Mouse (Mus musculus) layer of hippocampus, adult 8-10 months (tissue): ENCODE measurements around the gene Vipr2. TPM values are rescaled to one million over a fixed set of nuclear protein-coding genes. Genes with fewer than 3 reads are reported as not detected.

Source experiments
- DNase-seq, 2 experiments: peaks; one replicate each; pipeline ENCODE4 v3.0.0; 2022; ENCODE audit warnings: low spot score in 2 of 2
- microRNA-seq, 2 experiments: library from miRNA; unstranded; fragments of <30 nt; microRNA quantifications; one replicate each; pipeline ENCODE4 v1.2.0; 2022
- total RNA-seq, 4 experiments: library from RNA; stranded (reverse); gene quantifications; 2 replicates each; pipeline ENCODE4 v1.2.4; 2022

Gene Vipr2
- total RNA-seq, 4 experiments from 2014 or later, result 0.33 to 1.9 (median 1.0) TPM

DNA sequence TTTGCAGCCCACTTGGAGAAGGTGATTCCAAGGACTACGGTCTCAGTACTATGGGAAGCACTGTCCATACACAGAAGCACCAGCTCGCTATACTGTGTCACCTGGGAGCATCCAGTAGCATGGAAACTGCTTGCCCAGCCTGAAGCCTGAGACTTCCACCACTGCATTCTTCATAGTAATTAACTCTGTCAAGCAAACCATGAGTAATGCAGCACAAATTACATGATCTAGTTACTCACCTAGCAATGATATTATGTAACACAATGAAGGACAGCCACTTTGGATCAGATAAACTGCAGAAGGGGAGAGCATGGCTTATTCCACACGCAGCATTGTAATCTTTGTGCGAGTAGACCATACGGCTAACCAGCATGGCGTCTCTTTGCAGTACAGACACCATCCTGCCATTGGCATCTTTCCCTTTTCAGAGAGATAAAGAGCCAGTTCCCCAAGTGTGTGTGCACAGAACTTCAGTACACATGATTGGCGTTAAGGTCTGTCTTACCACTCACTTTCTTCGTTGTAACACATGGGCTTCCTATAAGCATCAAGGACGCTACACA, 75.4 kb downstream of the Vipr2 start:
- DNase-seq, result no peak

- DNase-seq, result no peak
Measured at GRCm38 (mm10) chr12:116156792-116157532, 79.4 kb downstream of the Vipr2 start.

GRCm38 (mm10) chr12:116159223-116159622, 81.7 kb downstream of the Vipr2 start:
- no peak for DNase-seq

DNA sequence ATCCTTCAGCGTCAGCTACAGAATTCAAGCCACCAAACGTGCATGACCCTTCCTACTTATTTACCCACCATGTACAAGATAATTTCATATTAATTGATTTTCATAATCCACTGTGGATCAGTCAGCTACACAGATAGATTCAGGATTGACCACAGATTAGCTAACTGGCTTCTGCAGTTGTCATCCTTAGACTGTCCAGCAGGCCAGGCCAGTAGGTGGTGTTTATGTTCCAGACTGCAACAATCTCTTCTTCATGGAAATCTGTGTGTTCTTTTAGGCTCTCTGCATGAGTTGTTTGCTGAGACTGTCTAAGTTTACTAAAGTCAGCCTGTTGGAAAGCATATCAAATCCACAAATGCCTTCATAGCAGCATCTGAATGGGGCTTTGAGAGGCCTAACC, 82.2 kb downstream of the Vipr2 start:
- no peak for DNase-seq

- no peak for DNase-seq
Measured at GRCm38 (mm10) chr12:116165368-116165767, 87.8 kb downstream of the Vipr2 start.

- no peak for DNase-seq
Measured at GRCm38 (mm10) chr12:116169666-116170065, 92.1 kb downstream of the Vipr2 start.

- no peak for DNase-seq
Measured at GRCm38 (mm10) chr12:116176930-116177329, 99.4 kb downstream of the Vipr2 start.

- no peak for DNase-seq
Measured at GRCm38 (mm10) chr12:116181436-116182050, 104.0 kb downstream of the Vipr2 start.

DNA sequence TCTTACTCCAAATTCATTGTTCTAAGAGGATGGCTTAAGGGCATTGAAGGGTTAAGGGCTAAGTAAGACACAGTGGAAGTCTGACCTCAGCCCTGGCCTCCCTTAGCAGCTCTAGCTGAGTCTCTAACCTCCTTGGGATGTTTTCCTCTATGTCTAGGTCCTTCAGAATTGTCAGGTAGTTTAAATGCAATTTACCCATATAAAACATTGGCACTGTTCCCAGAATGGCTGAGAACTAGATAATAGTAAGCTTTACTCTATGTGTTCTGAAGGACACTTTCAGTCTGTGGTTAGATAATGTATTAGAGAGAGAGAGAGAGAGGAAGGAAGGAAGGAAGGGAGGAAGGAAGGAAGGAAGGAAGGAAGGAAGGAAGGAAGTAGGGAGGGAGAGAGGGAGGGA, 104.8 kb downstream of the Vipr2 start:
- DNase-seq, result no peak

- DNase-seq, result no peak
Measured at GRCm38 (mm10) chr12:116183212-116183935, 105.8 kb downstream of the Vipr2 start.

DNA sequence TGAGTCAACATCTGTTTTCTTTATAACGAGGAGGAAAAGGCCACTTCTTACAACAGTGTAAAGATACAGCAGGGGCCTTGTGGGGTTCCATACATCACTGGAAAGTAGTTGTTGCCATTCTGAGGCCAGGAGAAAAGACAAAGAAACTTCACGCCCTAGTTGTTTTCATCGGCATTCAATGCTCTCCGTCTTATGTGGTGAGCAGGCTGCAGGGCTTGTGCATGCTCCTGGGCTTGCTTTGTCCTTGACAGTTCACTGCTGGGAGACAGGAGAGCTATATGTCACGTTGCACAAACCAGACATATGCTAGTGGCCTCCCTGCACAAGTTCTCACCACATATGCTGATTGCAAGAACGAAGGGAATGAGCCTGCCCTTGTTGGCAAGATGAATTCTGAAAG, 116.4 kb downstream of the Vipr2 start:
- no peak for DNase-seq

DNA sequence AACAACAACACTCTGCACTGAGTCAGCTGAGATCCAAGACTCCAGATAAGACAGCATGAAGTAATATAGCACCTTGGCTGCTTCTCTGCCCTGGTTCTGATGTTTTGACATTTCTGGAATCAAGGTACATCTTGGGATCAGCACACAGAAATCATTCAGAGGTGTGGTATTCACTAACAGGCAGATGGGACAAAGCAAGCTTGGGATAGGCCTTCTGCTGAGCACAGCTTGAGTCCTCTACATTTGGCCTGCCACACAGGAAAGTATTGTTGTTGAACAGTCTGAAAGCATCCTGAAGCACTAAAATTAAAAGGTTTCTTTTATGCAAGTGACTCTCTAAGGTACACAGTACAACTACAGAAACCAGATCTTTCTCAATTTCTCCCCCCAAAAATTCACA, 117.1 kb downstream of the Vipr2 start:
- DNase-seq, result no peak

Small RNA genes lying within 50 kb of the gene (microRNA-seq; reads per million reads assigned to microRNA genes)
- 0 reads per million in 2 experiments for gene Gm44372

Other genes with a start within 250 kb of the Vipr2 start
- 10 to 100 TPM; 30.9 to 35.5 (median 33.8) TPM for gene Zfp386, start 30.0 kb upstream of the Vipr2 start, total RNA-seq
- gene Wdr60, start 185.3 kb downstream of the Vipr2 start, total RNA-seq, result 10 to 100 TPM; 15.1 to 22.2 (median 19.8) TPM
- not detected for gene Gm11027, start 197.7 kb downstream of the Vipr2 start, total RNA-seq
- 10 to 100 TPM; 56.7 to 82.0 (median 65.6) TPM for gene Esyt2, start 203.5 kb downstream of the Vipr2 start, total RNA-seq